Mouse (Mus musculus) heart, postnatal 10 days (tissue): ENCODE data around the gene Epsti1. TPM values are rescaled to one million over a fixed set of nuclear protein-coding genes. Genes with fewer than 3 reads are reported as not detected.
"Not testable (repeated sequence)": the region's sequence is repeated elsewhere in the genome, so short reads cannot be mapped to it uniquely, and the experiment has no call there.

Experiments used
- DNase-seq, 2 experiments: peaks; one replicate each; pipeline ENCODE4 v3.0.0; 2021
- intact Hi-C: fragments of 180-260 bp; cut with DNase I; formaldehyde crosslinking; loops from one replicate; pipeline ENCODE4 v1.15.1; 2025
- total RNA-seq, 2 experiments: library from RNA; stranded (reverse); gene quantifications; 2 replicates each; pipeline ENCODE4 v1.2.3; 2021

Epsti1 gene
- total RNA-seq: under 1 TPM; 0.47 to 0.53 TPM

DNA sequence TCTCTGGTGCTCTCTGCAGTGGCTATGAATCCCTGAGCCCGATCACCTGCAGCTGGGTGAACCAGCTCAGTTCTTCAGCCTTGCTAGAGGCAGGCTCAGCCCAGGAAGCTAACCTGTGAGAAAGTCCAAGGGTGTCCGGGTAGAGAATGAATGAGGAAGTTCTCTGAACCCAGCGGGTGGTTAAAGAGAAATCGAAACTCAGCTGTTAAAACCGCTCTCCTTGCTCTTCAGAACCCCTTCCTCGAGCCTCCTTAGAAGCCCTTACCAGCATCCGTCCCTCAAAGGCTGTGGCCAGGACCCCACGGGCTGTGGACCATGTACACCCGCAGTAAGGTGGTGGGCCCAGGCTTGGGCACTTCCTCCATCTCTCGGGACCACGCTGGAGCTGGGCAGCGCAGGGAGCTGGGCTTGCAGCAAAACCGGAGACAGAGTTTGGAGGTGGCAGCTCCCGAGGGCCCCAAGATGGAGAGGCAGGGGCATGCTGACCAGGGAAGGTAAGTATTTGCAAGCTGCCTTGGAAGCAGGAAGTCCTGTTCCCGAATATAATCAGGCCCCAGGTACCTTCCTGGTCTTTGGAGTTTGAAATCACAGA, at the start of gene Epsti1:
Gene Epsti1, plus strand, starts transcription at position 69 of the 592 bp plus-strand sequence.
- DNase-seq: no peak
- intact Hi-C loops: no loop called here

- intact Hi-C loops: no loop called here
- DNase-seq: no peak
Observed at GRCm38 (mm10) chr14:77859894-77860293, 44.1 kb upstream of the Epsti1 start.

DNA sequence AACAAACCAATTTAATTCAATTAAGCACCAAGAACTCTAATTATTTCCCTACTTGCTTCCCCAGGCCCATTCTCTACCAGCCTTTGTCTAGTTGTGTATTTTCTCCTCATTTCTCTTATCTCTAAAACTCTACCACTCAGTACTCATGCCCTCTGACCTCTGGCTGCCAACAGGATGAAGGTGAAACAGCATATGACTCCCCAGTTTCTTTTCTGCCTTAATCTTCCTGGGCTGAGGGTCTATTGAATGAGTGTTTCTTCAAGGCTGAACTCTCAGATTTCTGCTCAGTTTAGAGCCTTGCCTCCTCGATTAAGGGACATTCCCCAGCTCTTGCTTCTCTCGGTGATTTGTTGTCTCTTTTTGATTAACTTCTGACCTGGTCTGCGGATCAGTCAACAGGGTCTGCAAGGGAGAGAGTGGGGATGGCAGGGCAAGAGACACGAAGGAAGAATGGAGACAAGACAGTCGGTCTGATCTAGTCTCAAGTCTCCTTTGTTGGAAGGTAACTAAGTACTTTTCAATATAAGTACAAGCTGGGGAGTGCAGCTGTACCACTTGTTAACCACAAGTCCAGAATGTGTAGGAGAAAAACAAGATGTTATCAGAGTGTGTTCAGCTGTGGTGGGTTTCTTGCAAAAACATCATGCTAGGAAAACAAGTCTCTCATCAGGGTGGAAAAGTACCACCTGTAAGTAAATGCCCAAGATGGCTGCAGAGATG, 43.0 kb upstream of the Epsti1 start:
- no peak for DNase-seq
- intact Hi-C loops: no loop called here

GRCm38 (mm10) chr14:77864051-77864450, 40.0 kb upstream of the Epsti1 start:
- intact Hi-C loops: no loop called here
- DNase-seq: no peak

DNA sequence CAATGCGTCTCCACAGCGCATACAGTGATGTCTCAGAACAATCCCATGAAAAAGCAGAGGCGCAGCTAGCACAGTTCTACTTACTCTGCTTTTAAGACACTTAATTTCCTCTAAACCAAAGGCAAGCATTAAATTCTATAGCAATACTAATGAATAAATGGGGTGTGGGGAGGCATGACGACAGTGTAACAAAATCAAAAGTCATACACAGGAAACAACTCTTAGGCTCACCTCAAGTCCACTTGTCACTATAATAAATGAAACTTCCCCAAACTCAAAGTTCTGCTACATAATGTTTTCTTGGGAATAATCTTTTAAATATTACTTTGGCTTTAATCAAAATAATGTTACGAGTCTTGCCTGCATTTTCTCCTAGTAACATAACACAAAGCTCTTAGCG, 39.5 kb upstream of the Epsti1 start:
- no peak for DNase-seq
- intact Hi-C loops: no loop called here

- intact Hi-C loops: no loop called here
- DNase-seq: no peak
Observed at GRCm38 (mm10) chr14:77867601-77868000, 36.4 kb upstream of the Epsti1 start.

GRCm38 (mm10) chr14:77870926-77871325, 33.1 kb upstream of the Epsti1 start:
- intact Hi-C loops: no loop called here
- DNase-seq: no peak

- no peak for DNase-seq
- intact Hi-C loops: no loop called here
Observed at GRCm38 (mm10) chr14:77871380-77871975, 32.6 kb upstream of the Epsti1 start.

GRCm38 (mm10) chr14:77874304-77875241, 29.5 kb upstream of the Epsti1 start, which contains the start of gene Dnajc15:
Gene Dnajc15, minus strand, starts transcription at chr14:77875125.
- peak; percentile 91 to 93 for DNase-seq
- intact Hi-C loops: no loop called here

DNA sequence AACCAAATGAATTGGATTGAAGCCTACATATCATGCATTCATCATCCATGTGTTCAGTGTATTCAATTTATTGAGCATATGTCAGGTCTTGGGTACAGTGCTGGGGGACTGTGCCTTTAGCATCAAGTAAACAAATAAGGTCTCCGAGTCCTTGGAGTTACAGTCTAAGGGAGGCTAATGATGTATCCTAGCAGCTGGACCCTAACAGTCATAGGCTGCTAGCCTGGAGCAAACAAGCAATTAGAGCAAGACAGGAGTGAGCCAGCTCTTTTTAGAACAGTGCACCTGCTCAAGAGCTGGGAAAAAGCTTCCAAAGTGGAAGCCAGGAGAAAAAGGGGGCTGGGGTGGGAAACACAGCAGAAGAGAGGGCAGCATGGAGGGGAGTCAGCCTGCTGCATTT, 27.8 kb upstream of the Epsti1 start:
- intact Hi-C loops: no loop called here
- DNase-seq: no peak

GRCm38 (mm10) chr14:77877876-77878275, 26.2 kb upstream of the Epsti1 start:
- not testable (repeated sequence) for DNase-seq

GRCm38 (mm10) chr14:77881998-77882397, 22.0 kb upstream of the Epsti1 start:
- intact Hi-C loops: no loop called here
- no peak for DNase-seq

More at GRCm38 (mm10) chr14:77877876-77878275, 26.2 kb upstream of the Epsti1 start:
- intact Hi-C loops: not testable (repeated sequence)

- no peak for DNase-seq
- intact Hi-C loops: no loop called here
Observed at GRCm38 (mm10) chr14:77882669-77883068, 21.4 kb upstream of the Epsti1 start.

- intact Hi-C loops: no loop called here
- no peak for DNase-seq
Observed at GRCm38 (mm10) chr14:77886376-77886775, 17.7 kb upstream of the Epsti1 start.

- intact Hi-C loops: no loop called here
- DNase-seq: no peak
Observed at GRCm38 (mm10) chr14:77886941-77887340, 17.1 kb upstream of the Epsti1 start.

- intact Hi-C loops: no loop called here
Observed at GRCm38 (mm10) chr14:77889911-77890310, 14.1 kb upstream of the Epsti1 start.

GRCm38 (mm10) chr14:77895951-77896350, 8.1 kb upstream of the Epsti1 start:
- intact Hi-C loops: no loop called here
- no peak for DNase-seq

More at GRCm38 (mm10) chr14:77889911-77890310, 14.1 kb upstream of the Epsti1 start:
- DNase-seq: no peak

DNA sequence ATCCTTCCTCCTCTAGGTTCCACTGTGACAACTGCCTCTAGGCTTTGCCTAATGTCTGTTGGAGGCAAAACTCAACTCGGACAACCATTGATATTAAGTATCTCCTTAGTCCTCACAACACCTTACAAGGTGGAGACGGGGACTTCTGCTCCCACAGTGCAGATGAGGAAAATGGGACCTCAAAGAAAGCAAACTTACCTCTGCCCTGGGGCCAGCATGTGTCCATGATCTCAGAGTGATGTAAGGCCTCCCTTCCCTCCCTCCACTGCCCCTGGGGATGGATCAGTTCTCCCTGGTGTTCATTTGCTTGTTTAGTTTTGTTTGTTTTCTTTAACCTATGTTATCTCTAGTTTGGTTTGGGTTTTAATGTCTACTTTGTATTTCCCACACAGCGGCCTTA, 1.5 kb upstream of the Epsti1 start:
- intact Hi-C loops: no loop called here
- no peak for DNase-seq

DNA sequence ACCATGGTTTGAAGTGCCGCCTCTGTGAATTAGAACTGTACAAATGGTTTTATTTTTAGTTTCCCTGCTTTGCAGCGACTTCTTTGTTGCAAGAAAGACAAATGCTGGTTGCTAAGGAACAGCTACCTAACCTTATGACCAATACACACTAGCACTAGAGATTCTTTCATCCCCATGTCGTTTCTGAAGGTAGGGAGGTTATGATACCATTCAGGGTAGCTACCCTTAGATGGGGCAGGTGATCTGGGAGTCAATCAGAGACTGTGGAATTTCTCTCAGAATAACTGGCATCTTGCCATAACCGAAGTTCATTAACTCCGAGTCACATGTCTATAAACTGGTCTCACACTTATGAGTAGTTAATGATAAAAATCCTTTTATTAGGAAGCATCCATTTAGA, 1.4 kb downstream of the Epsti1 start:
- intact Hi-C loops: no loop called here

DNA sequence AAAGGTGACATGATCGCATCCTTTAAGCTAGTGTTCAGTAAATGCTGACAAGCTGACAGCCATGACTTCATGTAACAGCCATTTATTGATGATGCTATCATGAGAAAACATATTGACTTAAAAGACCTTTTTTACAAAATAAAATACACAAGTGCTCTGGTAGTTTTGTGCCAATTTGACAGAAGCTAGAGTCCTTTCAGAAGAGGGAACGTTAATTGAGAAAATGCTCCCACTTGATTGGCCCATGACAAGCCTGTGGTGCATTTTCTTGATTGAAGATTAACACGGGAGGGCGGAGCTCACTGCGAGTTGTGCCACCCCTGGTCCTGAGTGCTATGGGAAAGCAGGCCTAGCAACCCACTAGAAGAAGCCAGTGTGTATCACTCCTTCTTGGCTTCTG, 2.5 kb downstream of the Epsti1 start:
- no peak for DNase-seq
- intact Hi-C loops: no loop called here

More for the DNA sequence above, 1.4 kb downstream of the Epsti1 start:
- DNase-seq: no peak

GRCm38 (mm10) chr14:77915776-77916175, 11.7 kb downstream of the Epsti1 start:
- intact Hi-C loops: no loop called here
- no peak for DNase-seq
